Mouse (Mus musculus) stomach, embryonic 16.5 days (tissue): ENCODE data around the gene Asic1. TPM values are rescaled to one million over a fixed set of nuclear protein-coding genes. Genes with fewer than 3 reads are reported as not detected.

Source experiments
- ATAC-seq: fragments of 200-750 bp; cut with Nextera tagmentation; 2 replicates; pipeline ENCODE4 v1.8.0; 2017; ENCODE audit warnings: moderate number of reproducible peaks, moderate TSS enrichment; ENCODE audit not compliant: insufficient read depth, low FRiP score
- H3K27ac ChIP-seq: fragments of 300-500 bp; sonication (generic); 2 replicates; pipeline ENCODE4 v1.5.1; 2014; ENCODE audit warnings: low read length
- H3K27me3 ChIP-seq: fragments of 300-500 bp; sonication (generic); 2 replicates; pipeline ENCODE4 v1.6.1; 2014; ENCODE audit warnings: low read length, control low read depth, mixed read lengths; ENCODE audit not compliant: control insufficient read depth, insufficient read depth
- H3K36me3 ChIP-seq: fragments of 300-500 bp; sonication (generic); 2 replicates; pipeline ENCODE4 v1.6.1; 2014; ENCODE audit warnings: low read length; ENCODE audit not compliant: control insufficient read depth, insufficient read depth
- H3K4me1 ChIP-seq: fragments of 300-500 bp; sonication (generic); 2 replicates; pipeline ENCODE4 v1.6.1; 2014; ENCODE audit warnings: low read length, control low read depth, mixed read lengths; ENCODE audit not compliant: control insufficient read depth, insufficient read depth
- H3K4me2 ChIP-seq: fragments of 300-500 bp; sonication (generic); 2 replicates; pipeline ENCODE4 v1.6.1; 2014; ENCODE audit warnings: low read depth, low read length, mixed read lengths
- H3K4me3 ChIP-seq: fragments of 300-500 bp; sonication (generic); replicated peaks from 2 replicates; pipeline ENCODE4 v1.5.1; 2014; ENCODE audit warnings: mild to moderate bottlenecking, low read length
- H3K9ac ChIP-seq: fragments of 300-500 bp; sonication (generic); 2 replicates; pipeline ENCODE4 v1.6.1; 2014; ENCODE audit warnings: low read length
- H3K9me3 ChIP-seq: fragments of 300-500 bp; sonication (generic); replicated peaks from 2 replicates; pipeline ENCODE4 v1.6.1; 2016; ENCODE audit warnings: low read length, control low read depth; ENCODE audit not compliant: control insufficient read depth
- WGBS: fragments of 180-500 bp; shearing (Covaris S2); extraction: QIAGEN DNeasy Blood & Tissue Kit; methylation state at CpG from one replicate; pipeline ENCODE4 v1.1.7; 2014; 5-methylcytosine and 5-hydroxymethylcytosine counted together
- polyA plus RNA-seq: library from polyadenylated mRNA; unstranded; fragments of >200 nt; fragmentation: Nextera tagmentation; extraction: Ambion mirVana; gene quantifications from 2 replicates; pipeline ENCODE4 v1.2.1, GENCODE M21; 2015

Asic1 gene
- polyA plus RNA-seq, 1 experiment from 2014 or later: 0.89 TPM

- Histone ChIP-seq H3K4me2 (peak overlapping the region; percentile 68), H3K27ac (0 out of 2 replicates have a peak overlapping the region, but pooled peaks have one; percentile 26), H3K36me3 (peaks cover 9% of the 10 kb centered on the region), H3K4me1 (peaks cover 23% of the 10 kb centered on the region), H3K27me3 (no peaks in the 10 kb centered on the region), H3K9ac (peak overlapping the region; percentile 99), H3K9me3 (no peaks in the 10 kb centered on the region), H3K4me3 (peak overlapping the region; percentile 86)
- WGBS: 66% methylated on average over 9 of the region's 9 CpGs
- ATAC-seq: no peak
Observed at GRCm38 (mm10) chr15:99703104-99703503, 32.9 kb downstream of the Asic1 start.

- H3K36me3 ChIP-seq: peaks cover 11% of the 10 kb centered on the region
- WGBS: 74% methylated on average over 5 of the region's 5 CpGs
- no peak overlapping the region for H3K27ac ChIP-seq
- H3K4me1 ChIP-seq: peaks cover 23% of the 10 kb centered on the region
- H3K9ac ChIP-seq: no peak overlapping the region
- no peaks in the 10 kb centered on the region for H3K9me3 ChIP-seq
- no peak overlapping the region for H3K4me3 ChIP-seq
- no peaks in the 10 kb centered on the region for H3K27me3 ChIP-seq
- ATAC-seq: no peak
- H3K4me2 ChIP-seq: peak overlapping the region; percentile 21; the same call in 1 of the 2 replicates
Observed at GRCm38 (mm10) chr15:99703676-99704040, 33.5 kb downstream of the Asic1 start.

GRCm38 (mm10) chr15:99704041-99704681 lies 34.0 kb downstream of the Asic1 start:
- Histone ChIP-seq H3K9ac (no peak overlapping the region), H3K9me3 (no peaks in the 10 kb centered on the region), H3K4me3 (no peak overlapping the region), H3K4me1 (peaks cover 23% of the 10 kb centered on the region), H3K27ac (peak overlapping the region; percentile 56), H3K27me3 (no peaks in the 10 kb centered on the region), H3K4me2 (peak overlapping the region; percentile 21; the same call in 1 of the 2 replicates), H3K36me3 (peaks cover 14% of the 10 kb centered on the region)
- 56% methylated on average over 23 of the region's 23 CpGs for WGBS
- ATAC-seq: no peak

- Histone ChIP-seq H3K27me3 (no peaks in the 10 kb centered on the region), H3K9me3 (no peaks in the 10 kb centered on the region), H3K4me2 (no peak overlapping the region), H3K27ac (peak overlapping the region; percentile 56; the same call in 1 of the 2 replicates), H3K4me1 (peaks cover 23% of the 10 kb centered on the region), H3K4me3 (no peak overlapping the region), H3K9ac (no peak overlapping the region), H3K36me3 (peaks cover 19% of the 10 kb centered on the region)
- WGBS: 80% methylated on average over 7 of the region's 7 CpGs
- no peak for ATAC-seq
Observed at GRCm38 (mm10) chr15:99704881-99705280, 34.7 kb downstream of the Asic1 start.

- Histone ChIP-seq H3K36me3 (peaks cover 19% of the 10 kb centered on the region), H3K4me3 (no peak within 1 kb of the TSS), H3K9ac (no peak within 1 kb of the TSS), H3K27me3 (no peaks in the 10 kb centered on the region), H3K27ac (peak within 1 kb of the TSS; percentile 56), H3K4me2 (peak within 1 kb of the TSS; percentile 21; the same call in 1 of the 2 replicates), H3K9me3 (no peaks in the 10 kb centered on the region), H3K4me1 (peaks cover 23% of the 10 kb centered on the region)
- ATAC-seq: no peak
- 68% methylated on average over 9 of the region's 11 CpGs for WGBS
Observed at GRCm38 (mm10) chr15:99705440-99706048, 35.4 kb downstream of the Asic1 start, which contains the start of gene Gm17349. Gene Gm17349, minus strand, starts transcription at chr15:99705490.

GRCm38 (mm10) chr15:99708176-99708575 lies 38.0 kb downstream of the Asic1 start:
- no peak overlapping the region for H3K4me3 ChIP-seq
- 96% methylated on average over 13 of the region's 13 CpGs for WGBS
- H3K36me3 ChIP-seq: peaks cover 26% of the 10 kb centered on the region
- H3K4me1 ChIP-seq: peaks cover 5% of the 10 kb centered on the region
- ATAC-seq: no peak
- no peak overlapping the region for H3K9ac ChIP-seq
- no peaks in the 10 kb centered on the region for H3K27me3 ChIP-seq
- H3K27ac ChIP-seq: no peak overlapping the region
- no peaks in the 10 kb centered on the region for H3K9me3 ChIP-seq
- no peak overlapping the region for H3K4me2 ChIP-seq

- Histone ChIP-seq H3K4me1 (no peaks in the 10 kb centered on the region), H3K27me3 (no peaks in the 10 kb centered on the region), H3K4me3 (no peak overlapping the region), H3K36me3 (peaks cover 33% of the 10 kb centered on the region), H3K9me3 (no peaks in the 10 kb centered on the region), H3K4me2 (no peak overlapping the region), H3K27ac (no peak overlapping the region), H3K9ac (no peak overlapping the region)
- 89% methylated on average over 10 of the region's 10 CpGs for WGBS
- no peak for ATAC-seq
Observed at GRCm38 (mm10) chr15:99710221-99711190, 40.3 kb downstream of the Asic1 start.

GRCm38 (mm10) chr15:99711491-99711890 lies 41.3 kb downstream of the Asic1 start:
- WGBS: 63% methylated on average over 3 of the region's 3 CpGs
- Histone ChIP-seq H3K4me3 (no peak overlapping the region), H3K4me1 (no peaks in the 10 kb centered on the region), H3K9ac (no peak overlapping the region), H3K27me3 (no peaks in the 10 kb centered on the region), H3K9me3 (no peaks in the 10 kb centered on the region), H3K4me2 (no peak overlapping the region), H3K36me3 (peaks cover 33% of the 10 kb centered on the region), H3K27ac (no peak overlapping the region)
- no peak for ATAC-seq
